Mouse (Mus musculus): ENCODE measurements around the gene Nphs2.
"Not testable (repeated sequence)": the region's sequence is repeated elsewhere in the genome, so short reads cannot be mapped to it uniquely, and the experiment has no call there.

Nphs2 gene

GRCm38 (mm10) chr1:156310630-156311029, at the start of gene Nphs2:
Nphs2 (plus strand) TSS chr1:156310727.
- no peak for DNase-seq

- peak; percentile 71 to 80 for DNase-seq
Observed at GRCm38 (mm10) chr1:156263352-156263751, 47.2 kb upstream of the Nphs2 start.

- DNase-seq: no peak
Observed at GRCm38 (mm10) chr1:156263946-156264345, 46.6 kb upstream of the Nphs2 start.

GRCm38 (mm10) chr1:156268546-156268945, 42.0 kb upstream of the Nphs2 start:
- not testable (repeated sequence) for DNase-seq

GRCm38 (mm10) chr1:156270471-156270870, 40.1 kb upstream of the Nphs2 start:
- DNase-seq: no peak

GRCm38 (mm10) chr1:156271654-156272053, 38.9 kb upstream of the Nphs2 start:
- DNase-seq: no peak

GRCm38 (mm10) chr1:156273647-156274046, 36.9 kb upstream of the Nphs2 start:
- peak in 1 of 2 experiments; percentile 14 for DNase-seq

- DNase-seq: no peak
Observed at GRCm38 (mm10) chr1:156280131-156280530, 30.4 kb upstream of the Nphs2 start.

- DNase-seq: no peak
Observed at GRCm38 (mm10) chr1:156284207-156284606, 26.3 kb upstream of the Nphs2 start.

- DNase-seq: no peak
Observed at GRCm38 (mm10) chr1:156284851-156285540, 25.5 kb upstream of the Nphs2 start.

- no peak for DNase-seq
Observed at GRCm38 (mm10) chr1:156285541-156285896, 25.0 kb upstream of the Nphs2 start.

- no peak for DNase-seq
Observed at GRCm38 (mm10) chr1:156288556-156289221, 21.8 kb upstream of the Nphs2 start.

GRCm38 (mm10) chr1:156289222-156289587, 21.3 kb upstream of the Nphs2 start:
- not testable (repeated sequence) for DNase-seq

- DNase-seq: no peak
Observed at GRCm38 (mm10) chr1:156290016-156290415, 20.5 kb upstream of the Nphs2 start.

GRCm38 (mm10) chr1:156302911-156303749, 7.4 kb upstream of the Nphs2 start, which contains the start of gene Tdrd5:
Tdrd5 (minus strand) TSS chr1:156303664.
- peak; percentile 39 to 55 for DNase-seq

GRCm38 (mm10) chr1:156308595-156308994, 1.9 kb upstream of the Nphs2 start:
- no peak for DNase-seq

- DNase-seq: no peak
Observed at GRCm38 (mm10) chr1:156323126-156323525, 12.6 kb downstream of the Nphs2 start.

- no peak for DNase-seq
Observed at GRCm38 (mm10) chr1:156340847-156341246, 30.3 kb downstream of the Nphs2 start.

GRCm38 (mm10) chr1:156344433-156344832, 33.9 kb downstream of the Nphs2 start:
- no peak for DNase-seq

GRCm38 (mm10) chr1:156345633-156346032, 35.1 kb downstream of the Nphs2 start:
- DNase-seq: no peak

- no peak for DNase-seq
Observed at GRCm38 (mm10) chr1:156349031-156349430, 38.5 kb downstream of the Nphs2 start.

GRCm38 (mm10) chr1:156350441-156350840, 39.9 kb downstream of the Nphs2 start:
- DNase-seq: no peak

GRCm38 (mm10) chr1:156352466-156352865, 41.9 kb downstream of the Nphs2 start:
- no peak for DNase-seq

GRCm38 (mm10) chr1:156365740-156366139, 55.2 kb downstream of the Nphs2 start, which contains the start of gene Gm2000:
Gm2000 (plus strand) TSS chr1:156366040.
- no peak for DNase-seq
